Mouse (Mus musculus) skeletal muscle tissue, adult 2 months (tissue): ENCODE results near the gene 1700018B08Rik.

Experiments
- DNase-seq: peaks from one replicate; pipeline ENCODE4 v3.0.0-alpha.2; 2012; ENCODE audit warnings: low read depth, low spot score

Gene 1700018B08Rik

DNA sequence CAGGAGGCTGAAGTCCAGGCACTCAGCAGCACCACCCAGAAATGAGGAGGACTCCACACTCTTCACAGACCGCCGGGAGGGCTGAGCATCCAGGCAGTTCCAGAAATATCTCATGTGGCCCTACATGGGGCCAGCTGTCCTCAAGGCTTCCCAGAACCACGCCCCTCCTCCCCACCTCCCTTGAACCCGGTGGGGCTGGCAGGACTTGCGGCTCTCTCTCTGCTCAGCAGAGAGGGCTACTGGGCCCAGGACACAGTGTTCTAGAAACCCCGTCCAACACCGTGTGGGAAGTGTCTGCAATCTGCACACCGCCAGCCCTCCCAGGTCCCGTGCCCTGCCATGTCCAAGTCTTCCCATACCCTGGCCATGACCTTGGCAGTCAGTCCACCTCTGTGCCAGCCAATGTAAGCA lies 18.8 kb upstream of the 1700018B08Rik start:
- peak; percentile 97 for DNase-seq

DNA sequence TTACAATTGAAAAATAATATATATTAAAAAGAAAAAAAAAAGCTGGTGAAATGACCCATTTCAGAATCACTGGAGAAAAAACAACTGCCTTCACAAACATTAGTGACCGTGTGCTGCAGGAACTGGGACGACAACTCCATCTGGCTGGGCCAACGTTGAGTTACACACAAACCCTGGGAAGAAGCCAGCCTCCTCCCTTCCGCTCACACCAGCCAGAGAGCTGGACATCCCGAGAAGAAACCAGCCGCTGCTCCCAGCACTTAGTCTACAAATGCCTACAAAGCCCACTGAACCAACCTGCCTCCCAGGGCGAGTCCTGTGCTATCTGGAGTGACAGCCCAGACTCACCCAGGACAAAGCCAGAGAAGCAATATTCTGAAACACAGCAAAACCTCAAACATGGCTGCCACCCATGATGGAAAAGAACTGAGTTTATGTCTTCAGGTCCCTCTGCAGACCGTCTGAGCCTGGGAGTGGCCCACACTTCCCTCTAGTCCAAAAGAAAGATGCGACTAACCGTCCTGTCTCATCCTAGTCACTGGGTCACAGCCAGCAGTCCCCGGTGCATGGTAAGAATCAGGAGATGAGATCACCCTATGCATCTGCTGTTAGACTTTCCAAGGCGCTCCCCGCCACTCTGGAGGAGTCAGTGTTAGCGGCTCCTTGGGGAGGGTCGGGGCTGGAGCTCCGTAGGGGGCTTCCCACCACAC lies 17.7 kb upstream of the 1700018B08Rik start:
- DNase-seq: peak; percentile 88

DNA sequence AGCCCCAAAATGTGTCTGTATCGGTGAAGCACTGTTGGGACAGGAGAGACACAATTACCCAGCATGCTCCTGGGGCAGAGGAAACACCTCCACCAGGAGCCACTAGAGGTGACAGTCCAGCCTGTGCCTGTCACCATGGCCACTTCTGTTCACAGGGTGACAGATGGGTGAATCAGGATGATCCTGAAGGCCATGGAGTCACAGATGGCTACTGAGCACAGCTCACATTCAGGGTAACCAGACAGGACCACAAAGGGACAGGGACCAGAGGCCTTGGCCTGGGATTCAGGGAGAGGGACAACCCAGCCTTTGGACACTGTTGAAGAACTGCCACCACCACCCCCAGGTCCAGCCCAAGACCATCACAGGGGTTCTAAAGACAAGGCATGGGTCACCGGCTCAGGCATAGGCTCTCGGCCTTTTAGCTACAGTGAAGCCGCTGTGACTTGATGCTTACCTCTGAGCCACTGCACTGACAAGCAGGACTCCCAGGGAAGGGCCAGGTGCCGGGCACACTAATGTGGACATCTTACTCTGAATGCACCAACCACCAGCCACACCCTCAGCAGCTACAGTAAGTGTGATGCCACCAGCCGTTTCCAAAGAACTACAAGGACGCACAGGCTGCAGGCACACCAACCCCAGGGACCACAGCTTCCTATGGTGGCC lies 16.4 kb upstream of the 1700018B08Rik start:
- no peak for DNase-seq

DNA sequence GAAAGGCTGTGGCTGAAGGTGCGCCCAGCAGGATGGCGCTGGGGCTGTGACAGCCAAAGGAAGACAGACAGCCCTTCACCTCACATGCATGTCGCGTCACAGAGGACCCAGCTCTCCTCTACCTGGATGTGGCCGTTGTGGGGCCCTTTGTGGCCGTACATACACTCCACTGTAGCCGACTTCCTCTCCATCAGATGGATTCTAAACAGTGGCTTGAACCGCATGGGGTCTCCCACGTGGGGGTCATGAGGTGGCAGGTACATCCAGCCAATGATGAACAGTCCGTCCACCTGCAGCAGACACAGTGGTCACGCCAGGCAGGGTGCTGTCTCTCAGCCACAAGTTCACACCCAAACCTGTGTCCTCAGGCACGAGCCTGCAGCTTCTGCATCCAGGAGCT lies 15.7 kb upstream of the 1700018B08Rik start:
- DNase-seq: no peak

DNA sequence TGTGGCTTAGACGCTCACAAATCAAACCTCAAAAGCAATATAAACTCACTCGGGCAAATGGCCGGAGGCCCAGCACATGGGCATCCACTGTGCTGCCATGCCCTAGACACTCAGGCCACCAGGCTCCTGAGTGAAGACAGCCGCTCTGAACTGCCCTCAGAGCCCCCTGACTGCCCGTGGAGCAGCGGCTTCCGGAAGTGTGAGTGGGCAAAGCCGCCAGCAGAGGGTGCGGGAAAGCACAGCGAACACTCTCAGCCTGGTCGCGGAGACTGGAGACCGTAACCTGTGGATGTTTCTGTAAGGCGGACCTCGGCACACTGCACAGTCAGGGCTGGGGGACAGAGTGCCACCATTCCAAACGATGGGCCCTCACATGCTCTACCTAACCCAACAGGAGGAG lies 14.4 kb upstream of the 1700018B08Rik start:
- no peak for DNase-seq

DNA sequence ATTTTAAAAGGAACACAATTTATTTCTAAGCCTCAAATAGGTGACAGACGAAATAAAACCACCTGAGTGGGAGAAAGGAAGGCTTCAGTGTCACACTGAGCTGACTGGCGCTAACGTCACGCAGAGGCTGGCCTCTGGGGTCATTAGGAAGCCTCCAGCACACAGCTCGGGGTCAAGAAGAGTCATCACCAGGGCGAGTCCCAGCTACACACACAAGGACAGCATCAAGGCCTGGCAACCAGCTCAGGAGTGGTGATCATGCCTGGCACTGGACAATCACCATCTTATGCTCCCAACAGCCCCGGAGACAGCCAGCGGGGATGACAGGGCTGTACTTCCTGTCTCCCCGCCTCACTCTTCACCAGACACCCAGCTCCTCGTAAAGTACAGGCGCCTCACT lies 13.6 kb upstream of the 1700018B08Rik start:
- no peak for DNase-seq

DNA sequence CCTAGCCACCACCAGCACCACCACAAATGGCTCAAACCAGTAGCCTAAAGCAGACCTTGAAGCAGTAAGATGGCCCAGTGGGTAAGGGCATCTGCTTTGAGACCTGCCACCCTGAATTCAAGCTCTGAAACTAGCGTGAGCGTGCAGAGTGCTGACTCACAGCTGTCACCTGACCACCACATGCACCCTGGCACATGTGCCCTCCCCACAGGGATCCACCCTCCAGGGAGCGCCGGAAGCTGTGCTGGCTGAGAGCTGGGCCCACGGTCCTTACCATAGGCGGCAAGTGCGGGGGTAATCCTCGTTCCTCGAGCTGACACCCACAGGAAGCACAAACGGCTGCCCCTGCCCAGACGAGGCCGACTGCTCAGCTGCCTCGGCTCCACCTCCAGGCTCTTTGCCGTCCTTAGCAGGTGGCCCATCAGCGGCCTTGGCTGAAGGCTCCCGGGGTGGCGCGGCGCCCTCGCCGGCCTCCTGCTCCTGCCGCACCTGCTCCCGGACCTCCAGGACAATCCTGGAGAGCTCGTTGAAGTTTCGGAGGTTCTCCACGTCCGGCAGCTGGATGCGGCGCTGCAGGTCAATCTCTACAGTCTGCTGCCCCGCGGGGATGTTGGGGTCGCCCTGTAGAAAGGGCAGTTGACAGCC lies 9.8 kb upstream of the 1700018B08Rik start:
- DNase-seq: no peak

DNA sequence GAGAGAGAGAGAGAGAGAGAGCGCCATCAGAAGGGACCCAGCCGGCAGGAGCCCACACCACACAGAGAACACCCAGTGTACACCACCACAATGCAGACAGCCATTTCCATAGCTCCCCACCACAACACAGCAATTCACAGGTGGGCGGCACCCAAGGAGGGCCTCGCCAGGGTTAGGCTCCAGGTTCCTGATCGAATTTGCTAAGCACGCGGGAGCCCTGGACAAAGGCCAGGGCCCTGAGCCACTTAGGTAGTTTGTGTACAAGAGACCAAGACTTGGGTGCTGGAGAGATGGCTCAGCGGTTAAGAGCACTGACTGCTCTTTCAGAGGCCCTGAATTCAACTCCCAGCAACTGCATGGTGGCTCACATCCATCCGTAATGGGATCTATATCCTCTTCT lies 8.4 kb upstream of the 1700018B08Rik start:
- DNase-seq: no peak

DNA sequence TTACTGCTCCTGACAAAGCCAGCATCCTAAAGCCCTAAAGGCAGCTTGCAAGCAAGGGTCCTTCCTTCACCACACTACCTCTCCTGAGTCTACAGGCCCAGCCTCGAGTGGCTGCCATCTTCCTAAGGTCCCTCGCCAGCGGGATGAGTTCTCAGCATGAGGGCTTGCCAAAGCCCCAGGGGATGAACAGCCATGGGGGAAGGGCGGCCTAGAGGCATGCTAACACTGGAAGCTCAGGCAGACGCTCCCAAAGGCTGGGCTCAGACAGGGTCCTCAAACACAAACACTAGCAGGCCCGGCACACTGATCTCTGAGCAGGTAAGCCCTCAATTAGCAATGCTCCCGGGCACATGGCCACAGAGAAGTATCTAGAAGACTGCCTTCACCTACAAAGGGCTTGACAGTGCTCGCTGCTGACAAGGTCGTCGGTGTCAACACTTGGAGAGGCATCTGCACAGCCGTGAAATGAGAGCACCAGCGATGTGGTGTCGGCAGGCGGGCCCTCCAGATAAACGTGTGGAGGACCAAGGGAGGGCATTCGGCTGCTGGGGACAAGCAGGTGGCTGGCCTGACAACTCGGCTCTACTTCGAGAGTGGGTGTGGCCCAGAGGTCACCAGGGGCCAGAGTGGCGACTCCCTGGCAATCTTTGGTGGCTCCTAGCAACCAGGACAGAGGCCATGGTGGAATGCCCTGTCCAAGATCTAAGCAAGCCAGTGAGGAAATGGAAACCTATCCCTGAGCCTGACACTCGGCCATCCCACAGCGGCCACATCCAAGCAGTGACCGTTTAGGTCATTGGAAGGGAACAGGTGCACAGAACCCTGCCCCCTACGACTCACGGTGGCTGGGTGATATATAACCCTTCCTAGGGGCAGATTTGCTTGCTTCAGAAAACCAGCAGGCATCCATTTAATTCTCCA lies 7.2 kb upstream of the 1700018B08Rik start:
- DNase-seq: peak; percentile 96

DNA sequence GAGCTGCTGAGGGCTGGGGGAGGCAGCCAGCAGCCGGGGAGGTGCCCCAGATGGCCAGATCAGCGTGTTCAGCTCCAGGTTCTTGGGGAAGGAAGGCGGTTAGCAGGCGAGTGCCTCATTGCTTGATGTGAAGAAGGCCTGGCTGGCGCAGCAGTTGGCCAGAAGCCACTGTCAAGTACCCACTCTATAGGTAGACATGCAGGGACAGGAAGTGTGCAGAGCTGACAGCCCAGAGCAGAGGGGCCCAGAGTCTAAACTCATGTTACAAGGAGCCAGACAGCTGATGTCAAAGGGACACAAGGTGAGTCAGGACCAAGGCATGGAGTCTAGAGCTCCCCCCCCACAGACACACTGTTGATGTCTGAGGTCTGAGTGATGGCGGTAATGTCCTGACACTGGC lies 5.9 kb upstream of the 1700018B08Rik start:
- no peak for DNase-seq

DNA sequence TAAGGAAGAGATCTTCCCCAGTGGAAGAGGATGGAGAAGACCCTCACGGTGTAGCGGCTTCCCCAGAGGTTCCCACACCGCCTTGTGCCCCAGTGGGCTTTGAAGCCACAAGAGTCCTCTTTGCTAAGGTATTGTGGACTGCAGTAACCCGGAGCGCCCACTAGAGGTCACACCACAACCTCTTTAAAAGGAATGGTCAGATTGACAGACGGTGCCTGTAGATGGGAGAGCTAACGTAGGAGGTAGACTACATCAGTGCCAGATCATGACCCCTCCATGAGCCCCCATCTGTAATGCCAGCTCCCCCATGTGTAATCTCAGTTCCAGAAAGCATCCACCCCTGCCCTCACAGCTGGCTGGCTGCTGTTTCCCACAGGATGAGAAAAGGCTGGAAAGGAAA lies 3.0 kb upstream of the 1700018B08Rik start:
- DNase-seq: peak; percentile 79

DNA sequence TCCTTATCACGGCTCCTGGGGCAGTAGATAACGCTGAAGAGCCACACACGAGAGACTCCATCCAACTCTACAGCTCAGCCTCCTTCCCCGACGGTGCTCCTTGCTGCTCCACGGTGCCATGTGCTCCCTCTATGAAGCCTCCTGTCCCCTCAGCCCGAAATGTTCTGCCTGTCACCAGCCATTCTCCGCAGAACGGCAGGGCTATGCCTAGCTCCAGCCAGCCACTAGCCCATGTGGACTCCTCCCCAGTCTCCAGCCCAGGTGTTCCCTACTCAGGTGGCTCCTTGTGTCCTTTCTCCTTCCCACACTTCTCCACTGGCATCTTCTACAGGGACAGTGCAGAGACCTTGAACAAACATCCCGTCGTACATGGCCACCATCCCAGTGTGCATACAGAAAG lies 816 bp upstream of the 1700018B08Rik start:
- DNase-seq: no peak

DNA sequence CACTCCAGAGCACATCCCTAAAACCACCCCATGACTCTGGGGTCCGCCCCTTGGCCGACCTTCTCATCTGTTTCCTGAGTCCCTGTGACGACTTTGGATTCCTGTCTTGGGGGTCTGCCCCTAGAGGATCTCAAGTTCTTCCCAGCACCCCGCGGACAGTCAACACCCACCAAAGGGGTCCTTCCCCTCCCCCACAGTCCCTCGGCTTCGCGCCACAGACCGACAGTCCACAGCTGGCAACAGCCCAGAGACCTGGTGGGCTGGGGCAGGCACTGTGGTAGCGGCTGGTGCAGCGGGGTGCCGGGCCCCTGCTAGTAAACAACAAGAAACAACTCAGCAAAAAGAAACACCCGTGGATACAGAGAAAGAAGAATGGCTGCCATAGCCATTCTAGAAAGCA lies 1.2 kb downstream of the 1700018B08Rik start:
- no peak for DNase-seq

DNA sequence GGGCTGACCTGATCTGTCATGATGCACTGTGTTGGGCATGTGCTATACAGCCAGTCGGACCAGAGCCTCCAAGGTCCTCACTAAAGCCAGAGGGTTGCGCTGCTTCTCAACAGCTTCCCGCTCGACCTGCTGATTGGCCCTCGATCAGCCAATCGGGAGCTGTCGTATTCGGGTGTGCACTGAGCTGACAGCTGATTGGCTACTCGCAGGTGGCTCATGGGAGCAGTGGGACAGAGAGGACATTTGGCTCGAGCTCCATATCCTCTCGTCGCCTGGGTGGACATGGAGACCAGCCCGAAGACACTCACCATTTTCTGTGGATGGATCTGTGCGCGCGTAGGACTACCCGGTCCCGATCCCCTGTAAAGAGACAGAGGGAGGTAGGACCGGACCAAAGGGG lies 2.3 kb downstream of the 1700018B08Rik start:
- DNase-seq: no peak

DNA sequence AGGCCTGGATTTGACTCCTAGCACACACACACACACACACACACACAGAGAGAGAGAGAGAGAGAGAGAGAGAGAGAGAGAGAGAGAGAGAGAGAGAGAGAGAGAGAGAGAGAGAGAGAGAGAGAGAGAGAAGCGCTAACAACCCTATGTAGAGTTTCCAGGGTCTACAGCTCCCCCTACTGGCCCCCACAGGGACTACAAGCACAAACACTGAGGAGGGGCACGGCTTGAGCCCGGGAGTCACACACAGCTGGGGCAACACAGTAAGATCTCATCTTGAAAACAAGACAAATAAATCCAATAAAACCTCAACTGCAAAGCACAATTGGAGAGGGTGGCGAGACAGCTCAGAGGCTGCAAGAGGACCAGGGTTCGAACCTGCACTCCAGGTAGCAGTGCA lies 11.7 kb downstream of the 1700018B08Rik start:
- no peak for DNase-seq

DNA sequence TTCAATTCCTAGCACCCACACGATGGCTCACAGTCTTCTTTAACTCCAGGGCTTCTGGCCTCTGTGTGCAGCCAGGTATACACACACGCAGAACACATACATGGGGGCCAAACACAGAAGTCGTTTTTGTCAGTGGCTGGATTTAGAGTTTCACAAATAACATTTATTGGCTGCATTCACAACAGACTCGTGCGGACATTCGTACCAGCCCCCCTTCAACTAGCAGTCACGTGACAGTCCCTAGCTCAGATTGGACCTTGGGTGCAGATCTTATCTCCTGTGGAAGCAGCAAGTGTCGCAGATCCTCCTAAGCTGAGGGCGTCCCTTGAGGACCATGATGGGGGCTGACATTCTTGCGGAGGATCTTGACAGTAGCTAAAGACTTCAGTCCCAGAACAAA lies 13.5 kb downstream of the 1700018B08Rik start:
- DNase-seq: no peak

DNA sequence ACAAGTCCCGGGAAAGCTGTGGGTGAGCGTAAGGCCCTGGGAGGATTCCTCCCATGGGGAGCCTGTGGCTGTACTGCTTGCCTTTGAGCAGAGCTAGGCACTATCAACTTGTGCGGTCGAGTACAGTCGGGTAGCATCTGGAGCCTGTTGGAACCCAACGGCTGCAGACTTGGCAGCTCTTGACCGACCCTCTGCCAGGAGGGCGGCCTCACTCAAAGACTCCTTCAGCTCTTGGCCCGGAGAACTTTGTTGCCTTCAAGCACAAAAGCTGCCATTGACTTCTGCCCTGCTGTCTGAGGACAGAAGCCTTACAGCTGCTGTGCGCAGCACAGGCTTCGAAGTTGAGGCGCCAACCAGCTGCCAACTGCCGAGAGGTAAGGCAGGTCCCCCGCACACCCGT lies 15.3 kb downstream of the 1700018B08Rik start:
- no peak for DNase-seq

DNA sequence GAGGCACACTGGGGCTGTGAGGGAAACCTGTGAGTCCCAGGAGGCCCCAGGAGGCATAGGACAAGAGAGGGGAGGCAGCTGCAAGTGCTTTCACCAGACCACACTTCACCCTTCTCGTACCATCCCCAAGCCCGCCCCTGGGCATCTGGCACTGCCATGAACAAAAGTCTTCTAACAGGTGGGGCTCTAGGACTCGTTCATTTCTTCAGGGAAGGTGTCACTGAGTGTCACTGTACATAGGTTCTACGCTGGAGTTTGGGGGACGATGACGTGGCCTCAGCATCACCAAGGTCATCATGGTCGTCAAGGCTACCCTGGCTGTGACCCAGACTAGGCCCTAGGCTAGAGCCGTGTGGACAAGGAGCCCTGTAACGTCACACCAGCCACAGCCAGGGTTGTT lies 16.4 kb downstream of the 1700018B08Rik start:
- DNase-seq: no peak

DNA sequence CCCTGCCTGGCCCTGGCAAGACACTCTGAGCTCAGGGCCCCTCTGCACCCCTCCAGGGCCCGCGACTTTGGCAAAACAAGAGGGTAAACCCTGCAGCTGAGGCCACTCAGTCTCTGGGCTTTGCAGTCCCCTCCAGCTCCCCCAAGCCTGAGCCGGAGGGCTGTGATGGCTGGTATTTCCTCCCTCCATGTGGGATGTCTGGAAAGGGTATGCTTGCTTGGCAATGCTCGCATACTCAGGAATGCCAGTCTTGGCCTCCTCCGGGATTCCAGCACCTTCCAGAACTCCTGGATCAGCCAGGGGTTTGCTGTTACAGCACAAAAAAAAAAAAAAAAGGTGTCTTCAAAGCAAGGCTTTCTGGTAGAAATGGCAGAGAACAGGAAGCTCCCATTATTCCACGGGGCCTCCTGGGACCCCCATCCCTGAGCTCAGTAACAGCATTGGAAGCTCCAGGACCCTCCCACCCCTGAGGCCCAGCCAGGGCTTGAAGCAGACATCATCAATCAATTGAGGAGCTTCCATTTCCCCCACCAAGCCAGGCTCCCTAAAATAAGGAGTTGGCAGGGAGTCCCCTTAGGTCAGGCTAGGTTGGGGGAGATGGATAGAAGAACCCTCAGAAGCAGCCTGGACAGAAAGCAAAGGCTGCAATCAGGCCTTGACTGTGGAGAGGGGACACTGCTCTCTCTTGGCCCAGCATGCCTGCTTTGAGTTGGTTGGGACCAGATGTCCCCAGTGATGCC lies 17.1 kb downstream of the 1700018B08Rik start:
- DNase-seq: no peak

DNA sequence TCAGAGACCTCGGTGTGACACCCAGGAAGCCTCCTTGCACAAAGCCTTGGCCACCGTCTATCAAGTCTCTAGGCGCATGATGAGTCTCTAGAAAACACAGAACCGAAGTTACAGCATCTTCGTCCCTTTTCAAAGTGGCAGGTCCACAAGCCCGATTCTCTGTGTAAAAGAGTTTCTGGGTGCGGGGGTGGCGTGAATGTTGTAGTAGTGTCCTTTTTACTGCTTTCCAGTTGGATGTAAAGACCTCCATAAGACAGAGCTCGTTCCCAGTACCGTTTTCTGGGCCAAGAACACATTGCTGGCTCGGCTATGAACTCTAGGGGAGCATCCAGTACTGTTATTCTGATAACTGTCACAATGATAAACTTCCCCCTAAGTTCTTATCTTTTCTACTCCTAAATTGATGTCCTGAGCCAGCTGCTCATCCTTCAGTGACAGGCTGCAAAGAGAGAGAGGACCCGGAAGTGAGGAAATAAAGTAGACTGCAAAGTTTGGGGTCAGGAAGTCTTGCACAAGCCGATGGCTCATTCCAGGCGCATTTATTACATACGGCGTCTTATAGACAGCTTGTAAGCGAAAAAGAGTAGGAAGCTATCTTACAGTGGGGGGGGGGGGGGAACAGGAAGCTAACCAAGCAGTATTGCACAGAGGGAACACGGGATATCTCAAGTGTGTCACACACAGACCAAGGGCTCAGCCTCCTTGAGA lies 18.9 kb downstream of the 1700018B08Rik start:
- DNase-seq: no peak

DNA sequence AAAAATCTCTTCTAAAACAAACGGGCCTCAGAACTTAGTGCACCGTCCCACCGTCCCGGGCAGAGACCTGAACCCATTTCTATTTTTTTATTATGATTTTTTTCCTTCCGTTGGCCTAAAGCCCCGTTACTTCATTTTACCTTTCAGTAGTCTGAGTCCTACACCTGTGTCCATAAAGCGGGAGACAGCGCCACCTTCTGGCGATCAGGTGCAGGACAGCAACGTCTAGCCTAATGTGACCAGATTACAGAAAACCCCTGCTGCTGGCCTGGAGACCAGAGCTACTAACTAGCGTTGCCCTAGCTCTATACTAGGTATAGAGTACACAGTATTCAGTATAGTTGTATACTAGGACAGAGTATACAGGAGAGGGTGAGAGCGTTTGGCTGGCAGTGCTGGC lies 30.7 kb downstream of the 1700018B08Rik start:
- DNase-seq: peak; percentile 50
